Mouse (Mus musculus): ENCODE measurements around the gene Tada3. TPM values are rescaled to one million over a fixed set of nuclear protein-coding genes. Genes with fewer than 3 reads are reported as not detected.

Gene Tada3
- polyA plus RNA-seq, 1 experiment from 2014 or later, result 62.6 TPM

GRCm38 (mm10) chr6:113326533-113327315, 51.0 kb downstream of the Tada3 start, which contains the start of gene Ogg1:
TSS of gene Ogg1 (plus strand) at chr6:113326972.
- Histone ChIP-seq H3K4me1 (replicated peaks; ENCODE audit: control insufficient read depth, insufficient read depth, low read length) (peaks cover 12% of the 10 kb centered on the region; the same call in 1 of the 2 replicates), H3K27me3 (ENCODE audit: control insufficient read depth, insufficient read depth, low read length) (no peaks in the 10 kb centered on the region), H3K36me3 (replicated peaks; ENCODE audit: control insufficient read depth, insufficient read depth) (peaks cover 42% of the 10 kb centered on the region), H3K9me3 (ENCODE audit: control insufficient read depth, low read length) (no peaks in the 10 kb centered on the region), H3K27ac (peak within 1 kb of the TSS; percentile 81), H3K4me2 (replicated peaks) (peak within 1 kb of the TSS; percentile 66), H3K9ac (peak within 1 kb of the TSS; percentile 57), H3K4me3 (replicated peaks; ENCODE audit: low read length) (peak within 1 kb of the TSS; percentile 50)
- DNase-seq (ENCODE audit: low spot score) (peak; percentile 95), ATAC-seq (ENCODE audit: low FRiP score) (peak; percentile 99)
- WGBS, result under 1% methylated on average over 51 of the region's 52 CpGs

Small RNAs within 50 kb of the gene (microRNA-seq; reads per million reads assigned to microRNA genes)
- not detected for gene Gm24387

Other genes starting within 250 kb of the Tada3 start
- 19.9 and 21.1 TPM in 2 replicates for gene Lhfpl4, start 182.5 kb downstream of the Tada3 start, polyA plus RNA-seq (2014; fragmentation: Nextera tagmentation; extraction: Ambion mirVana)
- 36.3 and 36.7 TPM in 2 replicates for gene Mtmr14, start 140.0 kb downstream of the Tada3 start, polyA plus RNA-seq (2014; fragmentation: Nextera tagmentation; extraction: Ambion mirVana)
- 2.4 and 5.0 TPM in 2 replicates for gene Cpne9, start 95.6 kb downstream of the Tada3 start, polyA plus RNA-seq (2014; fragmentation: Nextera tagmentation; extraction: Ambion mirVana)
- gene Brpf1, start 70.7 kb downstream of the Tada3 start, polyA plus RNA-seq (2014; fragmentation: Nextera tagmentation; extraction: Ambion mirVana), result 17.5 and 18.1 TPM in 2 replicates
- 8.4 and 9.0 TPM in 2 replicates for gene Ogg1, start 50.9 kb downstream of the Tada3 start, polyA plus RNA-seq (2014; fragmentation: Nextera tagmentation; extraction: Ambion mirVana)
- gene Camk1, start 33.9 kb downstream of the Tada3 start, polyA plus RNA-seq (2014; fragmentation: Nextera tagmentation; extraction: Ambion mirVana), result 111 and 123 TPM in 2 replicates
- 231 and 235 TPM in 2 replicates for gene Arpc4, start 232 bp upstream of the Tada3 start, polyA plus RNA-seq (2014; fragmentation: Nextera tagmentation; extraction: Ambion mirVana)
- gene Ttll3, start 11.4 kb upstream of the Tada3 start, polyA plus RNA-seq (2014; fragmentation: Nextera tagmentation; extraction: Ambion mirVana), result 7.0 and 8.1 TPM in 2 replicates
- 15.0 and 19.0 TPM in 2 replicates for gene Rpusd3, start 41.5 kb upstream of the Tada3 start, polyA plus RNA-seq (2014; fragmentation: Nextera tagmentation; extraction: Ambion mirVana)
- not detected in 2 replicates for gene Cidec, start 57.9 kb upstream of the Tada3 start, polyA plus RNA-seq (2014; fragmentation: Nextera tagmentation; extraction: Ambion mirVana)
- gene Jagn1, start 64.7 kb upstream of the Tada3 start, polyA plus RNA-seq (2014; fragmentation: Nextera tagmentation; extraction: Ambion mirVana), result 87.9 and 88.5 TPM in 2 replicates
- 0.27 and 0.31 TPM in 2 replicates for gene Il17re, start 80.6 kb upstream of the Tada3 start, polyA plus RNA-seq (2014; fragmentation: Nextera tagmentation; extraction: Ambion mirVana)
- 2.4 and 3.0 TPM in 2 replicates for gene Il17rc, start 93.5 kb upstream of the Tada3 start, polyA plus RNA-seq (2014; fragmentation: Nextera tagmentation; extraction: Ambion mirVana)
- 61.5 and 69.9 TPM in 2 replicates for gene Creld1, start 105.4 kb upstream of the Tada3 start, polyA plus RNA-seq (2014; fragmentation: Nextera tagmentation; extraction: Ambion mirVana)
- gene Prrt3, start 124.0 kb upstream of the Tada3 start, polyA plus RNA-seq (2014; fragmentation: Nextera tagmentation; extraction: Ambion mirVana), result 10.5 and 10.7 TPM in 2 replicates
- gene Emc3, start 153.8 kb upstream of the Tada3 start, polyA plus RNA-seq (2014; fragmentation: Nextera tagmentation; extraction: Ambion mirVana), result 107 and 119 TPM in 2 replicates
- gene Fancd2, start 153.8 kb upstream of the Tada3 start, polyA plus RNA-seq (2014; fragmentation: Nextera tagmentation; extraction: Ambion mirVana), result 2.1 and 2.5 TPM in 2 replicates
- not detected in 2 replicates for gene Fancd2os, start 222.8 kb upstream of the Tada3 start, polyA plus RNA-seq (2014; fragmentation: Nextera tagmentation; extraction: Ambion mirVana)
- gene Brk1, start 226.9 kb upstream of the Tada3 start, polyA plus RNA-seq (2014; fragmentation: Nextera tagmentation; extraction: Ambion mirVana), result 261 and 267 TPM in 2 replicates
- gene Vhl, start 246.1 kb upstream of the Tada3 start, polyA plus RNA-seq (2014; fragmentation: Nextera tagmentation; extraction: Ambion mirVana), result 86.5 and 96.9 TPM in 2 replicates